Mouse (Mus musculus) heart, postnatal 14 days (tissue): ENCODE results near the gene Gsto1. TPM values are rescaled to one million over a fixed set of nuclear protein-coding genes. Genes with fewer than 3 reads are reported as not detected.

Source experiments
- DNase-seq, 2 experiments: peaks; one replicate each; pipeline ENCODE4 v3.0.0; 2021 to 2022
- intact Hi-C: fragments of 180-260 bp; cut with DNase I; formaldehyde crosslinking; loops from one replicate; pipeline ENCODE4 v1.15.1; 2025
- total RNA-seq, 2 experiments: library from RNA; stranded (reverse); gene quantifications; 2 replicates each; pipeline ENCODE4 v1.2.3; 2021

Gsto1 gene
- total RNA-seq, 2 experiments from 2014 or later = 133 to 134 TPM

- intact Hi-C loops = no loop called here
- no peak for DNase-seq
Measured at GRCm38 (mm10) chr19:47885886-47886285, 31.1 kb downstream of the Gsto1 start.

DNA sequence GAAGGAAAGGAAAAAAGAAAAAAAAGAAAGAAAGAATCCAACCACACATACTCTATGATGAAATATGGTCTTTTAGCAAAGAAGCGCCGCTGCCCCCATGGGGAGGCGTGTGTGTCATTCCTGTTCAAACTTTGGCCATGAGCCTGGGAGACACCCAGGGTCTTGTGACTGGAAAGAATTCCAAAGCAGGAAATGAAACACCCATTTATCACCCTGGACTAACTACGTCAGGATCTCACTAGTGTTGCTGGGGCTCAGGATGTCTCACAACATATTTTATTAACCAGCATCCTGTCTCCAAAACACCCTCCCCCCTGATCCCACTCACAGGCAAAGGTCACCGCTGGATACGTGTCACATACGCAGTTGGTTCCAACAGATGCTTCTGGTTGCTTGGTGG, 31.8 kb downstream of the Gsto1 start:
- DNase-seq = peak in 1 of 2 experiments; percentile 48
- intact Hi-C loops = no loop called here

DNA sequence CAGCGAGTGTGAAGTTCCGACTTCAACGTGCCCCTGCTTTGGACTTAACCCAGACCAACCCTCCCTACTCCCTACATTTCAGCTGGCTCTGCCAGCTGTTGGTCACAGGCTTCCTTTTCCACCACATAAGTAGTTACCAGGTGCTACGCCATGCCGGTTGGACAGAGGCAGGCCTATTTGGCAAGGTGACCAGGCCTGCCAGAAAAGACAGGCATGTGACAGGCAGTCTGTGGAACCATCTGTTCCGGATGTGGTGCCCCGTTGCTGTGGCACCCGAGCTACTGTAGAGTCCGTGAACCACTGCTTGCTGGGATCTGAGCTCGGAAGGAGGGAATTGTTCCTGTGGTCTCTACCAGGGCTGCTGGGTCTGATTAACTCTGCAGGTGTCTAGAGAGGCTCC, 32.6 kb downstream of the Gsto1 start:
- peak; percentile 33 to 54 for DNase-seq
- intact Hi-C loops = no loop called here

GRCm38 (mm10) chr19:47888037-47888436, 33.3 kb downstream of the Gsto1 start:
- no peak for DNase-seq
- intact Hi-C loops = no loop called here

DNA sequence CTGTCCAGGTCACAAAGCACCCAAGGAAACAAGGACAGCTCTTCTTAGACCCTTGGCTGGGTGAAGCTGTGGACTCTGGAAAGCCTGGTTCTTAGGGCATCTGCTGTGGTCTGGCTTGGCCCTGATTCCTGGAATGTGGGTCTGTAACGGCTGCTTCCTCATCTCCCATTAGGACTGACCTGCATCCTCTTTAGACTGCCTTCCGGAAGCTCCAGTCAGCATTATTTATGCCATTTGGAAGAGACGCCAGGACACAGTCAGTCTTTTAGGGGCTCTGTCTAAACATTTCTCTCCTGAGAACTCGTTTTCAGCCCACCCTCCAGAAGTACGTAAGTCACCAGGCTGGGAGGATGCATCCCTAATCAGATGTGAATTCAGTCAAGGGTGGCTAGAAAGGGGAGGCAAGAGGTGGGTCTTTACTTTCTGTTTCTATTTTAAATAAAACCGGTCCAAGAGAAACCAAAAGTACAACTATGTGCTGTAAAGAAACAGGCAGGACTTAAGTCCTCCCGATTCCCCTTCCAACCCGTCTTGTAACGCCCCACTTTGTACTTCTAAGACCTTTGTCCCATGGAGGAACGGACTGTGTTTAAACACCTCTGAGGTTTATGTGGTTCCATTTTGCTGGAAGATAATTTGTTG, 35.8 kb downstream of the Gsto1 start:
- DNase-seq = no peak
- intact Hi-C loops = no loop called here

- intact Hi-C loops = no loop called here
- peak; percentile 48 to 57 for DNase-seq
Measured at GRCm38 (mm10) chr19:47891562-47892312, 37.0 kb downstream of the Gsto1 start.

GRCm38 (mm10) chr19:47893092-47893491, 38.3 kb downstream of the Gsto1 start:
- no peak for DNase-seq
- intact Hi-C loops = no loop called here

- no peak for DNase-seq
- intact Hi-C loops = no loop called here
Measured at GRCm38 (mm10) chr19:47898472-47899079, 43.8 kb downstream of the Gsto1 start.

- intact Hi-C loops = no loop called here
- DNase-seq = no peak
Measured at GRCm38 (mm10) chr19:47900012-47900411, 45.2 kb downstream of the Gsto1 start.

DNA sequence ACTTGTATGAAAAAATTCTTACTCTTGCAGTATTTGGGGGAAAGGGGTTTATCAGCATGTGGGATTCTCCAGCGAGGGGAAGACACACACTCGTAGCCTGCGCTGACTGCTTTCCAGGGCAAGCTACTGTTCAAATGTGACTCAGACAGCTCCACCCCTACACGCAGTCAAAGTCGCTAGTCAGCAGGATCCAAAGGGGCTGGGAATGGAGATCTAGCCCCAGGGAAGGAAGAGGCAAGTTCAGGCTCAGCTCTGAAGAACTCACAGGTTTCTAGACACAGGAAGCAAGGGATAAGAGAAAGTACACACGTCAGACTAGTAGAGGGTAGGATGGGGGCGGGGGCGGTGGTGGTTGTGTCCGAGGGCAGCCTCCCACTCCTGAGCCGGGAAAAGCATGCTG, 45.8 kb downstream of the Gsto1 start:
- DNase-seq = no peak

GRCm38 (mm10) chr19:47902316-47903201, 47.8 kb downstream of the Gsto1 start:
- intact Hi-C loops = no loop called here
- DNase-seq = peak; percentile 45 to 51

More for the DNA sequence above, 45.8 kb downstream of the Gsto1 start:
- intact Hi-C loops = no loop called here

DNA sequence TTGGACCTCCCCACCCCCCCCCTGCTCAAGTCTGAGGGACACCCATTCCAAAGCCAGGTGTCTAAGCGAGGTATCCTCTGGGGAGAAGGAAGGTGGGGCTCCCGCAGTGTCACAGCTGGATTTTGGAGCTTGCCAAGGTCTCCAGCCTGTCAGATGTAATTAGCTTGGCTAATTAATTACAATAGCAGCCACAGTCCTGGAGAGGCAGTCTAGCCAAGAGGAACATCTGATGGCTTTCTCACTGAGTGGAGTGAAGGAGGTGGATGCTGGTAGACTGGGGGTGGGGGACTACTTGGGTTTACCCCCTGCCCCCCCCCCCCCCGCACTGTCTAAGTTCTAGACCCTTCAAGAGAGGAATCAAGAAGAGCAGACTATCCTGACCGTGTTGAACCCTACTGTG, 48.9 kb downstream of the Gsto1 start:
- DNase-seq = no peak
- intact Hi-C loops = no loop called here

GRCm38 (mm10) chr19:47905081-47905480, 50.3 kb downstream of the Gsto1 start:
- intact Hi-C loops = no loop called here
- DNase-seq = no peak

DNA sequence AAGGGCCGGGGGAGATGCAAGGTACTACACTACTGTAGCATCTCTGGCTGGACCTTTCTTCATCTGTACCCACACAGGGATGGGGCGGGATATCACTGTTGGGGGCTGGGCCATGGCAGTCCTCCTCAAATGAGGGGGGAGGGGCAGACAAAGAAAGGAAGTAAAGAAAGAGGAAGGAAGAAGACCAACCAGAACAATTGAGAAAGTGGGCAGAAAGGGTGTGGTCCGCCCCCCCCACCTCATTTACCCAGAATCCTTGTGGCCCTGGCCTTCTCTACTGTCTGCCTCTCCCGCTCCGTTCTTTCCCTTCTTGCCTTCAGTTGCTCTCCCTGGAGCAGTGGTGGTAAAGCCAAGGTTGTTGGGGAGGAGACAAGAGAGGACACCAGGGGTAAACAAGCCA, 50.8 kb downstream of the Gsto1 start:
- DNase-seq = no peak
- intact Hi-C loops = no loop called here

DNA sequence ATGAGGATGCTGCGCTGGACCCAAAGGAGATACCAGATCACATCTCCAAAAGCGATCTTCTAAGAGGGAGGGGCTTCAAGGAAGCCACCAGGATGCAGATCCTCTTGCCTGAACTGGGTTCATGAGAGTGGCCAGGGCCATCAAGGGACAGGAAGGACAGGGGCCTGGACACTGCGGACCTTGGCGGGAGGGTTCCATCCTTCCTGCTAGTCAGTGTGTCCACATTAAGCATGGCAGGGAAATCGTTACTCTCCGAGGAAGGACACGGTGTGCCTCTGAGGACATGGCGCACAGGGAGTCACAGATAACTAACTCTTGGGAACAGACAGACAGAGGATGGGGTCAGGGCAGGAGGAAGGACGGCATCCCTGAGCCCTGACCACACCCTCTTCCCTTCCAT, 52.8 kb downstream of the Gsto1 start:
- intact Hi-C loops = no loop called here
- DNase-seq = no peak

DNA sequence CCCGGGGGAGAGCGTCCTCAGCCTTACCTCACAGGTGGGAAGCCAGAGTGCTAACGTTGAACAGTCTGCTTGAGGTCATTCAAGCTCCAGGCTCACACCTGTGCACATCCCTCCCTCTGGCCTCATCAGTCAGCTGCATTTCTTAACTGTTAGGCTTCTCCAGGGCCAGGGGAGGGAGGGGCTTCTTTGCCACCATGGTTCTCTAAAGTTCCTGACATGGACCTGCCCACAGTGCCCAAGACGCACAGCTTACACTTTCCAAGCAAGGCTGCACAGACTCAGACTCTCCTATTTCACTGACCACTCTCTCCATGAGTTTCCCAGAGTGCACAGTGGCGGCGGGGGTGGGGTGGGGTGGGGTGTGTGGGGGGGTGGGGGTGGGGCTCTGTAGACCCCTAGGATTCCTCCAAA, 54.2 kb downstream of the Gsto1 start:
- intact Hi-C loops = no loop called here
- DNase-seq = no peak

DNA sequence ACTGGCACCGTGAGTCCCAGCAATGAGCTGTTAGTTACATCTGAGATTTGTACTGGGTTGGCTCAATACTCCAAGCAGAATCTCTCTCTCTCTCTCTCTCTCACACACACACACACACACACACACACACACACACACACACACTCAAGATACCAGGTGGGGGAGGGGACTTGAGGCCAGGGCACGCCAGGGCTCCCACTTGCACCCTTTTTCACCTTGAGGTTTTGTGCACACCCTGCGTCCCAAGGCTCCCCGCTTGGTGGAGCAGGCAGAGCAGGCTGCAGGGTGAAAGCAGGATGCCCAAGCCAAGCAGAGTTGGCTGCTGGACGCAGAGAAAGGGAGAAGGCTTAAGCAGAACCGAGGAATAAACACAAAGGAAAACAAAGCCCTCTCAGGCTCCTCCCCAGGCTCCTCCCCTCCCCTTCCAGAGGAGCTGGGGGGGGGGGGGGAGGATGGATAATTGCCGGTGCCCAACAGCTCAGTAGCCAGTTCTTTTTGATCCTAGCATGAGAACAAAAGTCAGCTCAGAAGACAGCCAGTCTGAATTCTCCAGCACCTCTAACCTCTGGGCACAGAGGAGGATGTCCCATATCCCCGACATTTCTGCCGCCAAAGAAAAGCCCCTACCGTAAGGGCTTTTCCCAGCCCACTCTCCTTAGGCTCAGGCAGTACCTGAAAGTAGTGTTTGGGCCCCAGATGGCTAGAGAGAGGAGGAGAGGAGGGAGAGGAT, 54.8 kb downstream of the Gsto1 start:
- intact Hi-C loops = no loop called here

GRCm38 (mm10) chr19:47910117-47910618, 55.4 kb downstream of the Gsto1 start:
- no peak for DNase-seq
- intact Hi-C loops = no loop called here

More for the DNA sequence above, 54.8 kb downstream of the Gsto1 start:
- DNase-seq = peak in 1 of 2 experiments; percentile 44

DNA sequence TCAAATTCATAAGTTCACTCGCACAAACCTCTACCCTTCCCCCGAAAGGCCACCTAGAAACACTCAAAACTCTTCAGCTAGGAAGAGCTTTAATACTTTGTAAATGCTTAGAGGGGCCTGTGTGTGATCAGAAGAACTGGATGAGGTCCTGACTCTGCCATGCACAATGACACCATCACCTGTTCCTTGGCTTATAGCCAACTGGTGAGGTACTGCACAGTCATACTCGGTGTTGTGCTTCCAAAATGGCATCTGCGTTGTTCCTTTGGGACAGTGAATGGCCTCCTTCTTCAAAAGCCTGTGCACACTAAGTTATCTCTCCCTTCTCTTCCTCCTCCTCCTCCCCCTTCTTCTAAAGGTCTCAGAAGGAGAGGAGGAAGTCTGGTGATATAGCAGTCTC, 56.0 kb downstream of the Gsto1 start:
- DNase-seq = no peak

DNA sequence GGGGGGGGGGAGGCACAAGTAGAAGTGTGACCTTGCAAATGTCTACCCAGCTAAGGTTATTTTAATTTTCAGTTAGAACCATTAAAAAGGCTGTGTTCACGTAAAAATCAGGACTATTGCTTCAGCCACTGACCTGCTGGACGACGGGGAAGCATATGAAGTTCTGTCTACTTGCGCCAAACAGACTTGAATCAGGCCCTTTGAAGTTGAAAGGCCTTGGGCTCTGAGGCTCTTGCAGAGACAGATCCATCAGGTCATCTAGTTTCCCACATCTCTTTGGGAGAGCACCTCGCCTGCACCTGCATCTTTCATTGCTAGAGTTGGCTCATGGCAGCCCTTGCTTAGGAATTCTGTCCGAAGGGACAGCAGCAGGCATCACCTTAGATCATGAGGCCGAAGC, 58.6 kb downstream of the Gsto1 start:
- intact Hi-C loops = no loop called here
- DNase-seq = no peak

More for the DNA sequence above, 56.0 kb downstream of the Gsto1 start:
- intact Hi-C loops = no loop called here
